Mouse (Mus musculus) cerebellum, adult 11 months (tissue): ENCODE data around the gene Slc9c1.
A peak's percentile ranks its signal among the peaks of the same experiment; 100 is the strongest.

Experiments used
- DNase-seq: peaks from one replicate; pipeline ENCODE4 v3.0.0; 2022

Gene Slc9c1

GRCm38 (mm10) chr16:45629497-45630105 is 94.5 kb downstream of the Slc9c1 start:
- DNase-seq = peak; percentile 12

GRCm38 (mm10) chr16:45630347-45630960 is 95.3 kb downstream of the Slc9c1 start:
- DNase-seq = peak; percentile 55

GRCm38 (mm10) chr16:45632420-45632819 is 97.3 kb downstream of the Slc9c1 start:
- no peak for DNase-seq

DNA sequence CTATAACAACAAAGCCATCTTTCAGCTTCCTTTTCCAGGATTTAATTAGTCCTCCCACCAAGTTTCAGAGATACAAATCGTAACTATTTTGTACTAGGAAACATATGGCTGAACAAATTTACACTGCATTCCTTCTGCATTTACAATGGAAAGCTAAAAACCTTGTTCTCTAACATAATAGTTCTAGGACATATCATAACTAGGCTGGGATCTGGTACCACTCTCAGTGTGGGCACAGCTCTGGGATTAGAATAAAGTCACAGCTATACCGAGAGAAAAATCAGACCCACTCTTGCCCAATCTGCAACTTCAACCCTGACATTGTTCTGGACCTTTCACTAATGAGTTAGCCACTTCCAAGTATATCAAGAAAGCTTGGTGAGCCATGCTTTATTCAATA is 100.7 kb downstream of the Slc9c1 start:
- no peak for DNase-seq

DNA sequence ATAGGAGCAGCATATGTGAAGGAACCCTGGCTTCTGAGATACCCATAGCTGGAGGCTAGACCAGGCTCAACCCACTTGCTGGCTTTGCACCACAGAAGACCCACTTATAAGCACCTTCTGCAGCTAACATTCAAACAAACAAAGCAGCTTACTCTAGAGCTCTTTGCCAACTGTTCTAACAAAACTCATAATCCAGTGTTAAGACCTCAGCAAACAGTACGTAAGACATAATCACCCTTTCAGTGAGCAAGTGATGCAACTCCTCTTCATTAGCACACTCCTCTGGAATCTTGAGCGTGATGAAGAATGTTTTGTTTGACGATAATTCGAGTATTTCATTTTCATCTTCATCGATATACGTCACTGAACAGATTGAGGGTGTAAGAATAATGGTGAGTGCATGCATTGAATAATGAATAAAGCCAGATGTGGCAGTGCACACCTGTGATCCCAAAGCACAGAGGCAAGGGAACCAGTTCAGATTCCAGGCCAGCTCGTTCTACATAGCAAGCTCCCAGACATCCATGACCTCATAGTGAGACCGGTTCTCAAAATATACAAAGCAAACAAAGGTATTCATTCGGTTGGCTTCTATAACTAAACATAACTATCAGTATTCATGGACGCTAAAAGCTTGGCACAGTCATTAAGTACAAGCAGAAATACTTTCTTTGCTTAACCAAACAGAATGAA is 105.1 kb downstream of the Slc9c1 start:
- no peak for DNase-seq

- DNase-seq = no peak
Measured at GRCm38 (mm10) chr16:45641301-45641700, 106.2 kb downstream of the Slc9c1 start.

- DNase-seq = no peak
Measured at GRCm38 (mm10) chr16:45643944-45644343, 108.8 kb downstream of the Slc9c1 start.

- no peak for DNase-seq
Measured at GRCm38 (mm10) chr16:45644380-45644779, 109.3 kb downstream of the Slc9c1 start.

GRCm38 (mm10) chr16:45651497-45651896 is 116.4 kb downstream of the Slc9c1 start:
- DNase-seq = no peak

GRCm38 (mm10) chr16:45653009-45653933 is 118.2 kb downstream of the Slc9c1 start:
- DNase-seq = no peak

DNA sequence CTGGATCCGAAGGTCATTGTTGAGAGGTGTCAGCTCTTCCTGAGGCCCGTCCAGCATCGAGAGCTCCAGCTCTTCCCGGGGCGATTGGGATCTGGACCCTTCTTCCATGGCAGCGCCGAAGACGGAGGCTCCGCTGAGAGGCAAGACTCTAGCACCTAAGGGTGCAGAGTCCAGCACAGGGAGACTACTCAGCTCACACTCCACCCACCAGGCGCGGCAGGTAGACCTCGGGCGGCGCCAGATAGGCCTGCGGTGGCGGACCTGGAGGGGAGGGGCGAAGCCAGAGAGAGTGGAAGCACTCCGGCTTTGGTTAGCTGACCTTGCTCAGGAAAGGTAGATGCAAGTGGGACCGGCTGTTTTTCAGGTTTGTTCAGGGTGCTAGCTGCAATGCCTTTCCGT is 118.8 kb downstream of the Slc9c1 start, which contains the start of gene BC016579:
TSS of gene BC016579 (minus strand) at position 135 of the 399 bp plus-strand sequence.
- no peak for DNase-seq

DNA sequence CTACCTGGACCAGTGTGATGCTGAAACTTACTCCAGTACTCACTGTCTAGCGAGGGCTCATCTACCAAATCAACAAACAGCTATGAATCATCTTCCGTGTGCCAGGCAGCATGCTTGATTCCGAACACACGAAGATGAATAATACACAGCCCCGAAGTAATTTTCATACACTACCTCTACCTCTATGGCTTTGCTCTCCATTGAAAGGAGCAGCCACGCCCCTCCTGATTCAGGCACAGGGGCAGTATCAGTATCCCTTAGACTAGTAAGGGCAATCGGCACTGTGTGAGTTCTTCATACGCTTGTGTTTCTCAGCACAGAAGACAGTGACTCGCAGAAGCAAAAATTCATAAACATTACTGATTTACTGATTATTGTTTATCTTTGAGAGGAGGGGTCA is 119.4 kb downstream of the Slc9c1 start:
- DNase-seq = no peak
